Mouse (Mus musculus): ENCODE data around the gene Erich2.

DNA sequence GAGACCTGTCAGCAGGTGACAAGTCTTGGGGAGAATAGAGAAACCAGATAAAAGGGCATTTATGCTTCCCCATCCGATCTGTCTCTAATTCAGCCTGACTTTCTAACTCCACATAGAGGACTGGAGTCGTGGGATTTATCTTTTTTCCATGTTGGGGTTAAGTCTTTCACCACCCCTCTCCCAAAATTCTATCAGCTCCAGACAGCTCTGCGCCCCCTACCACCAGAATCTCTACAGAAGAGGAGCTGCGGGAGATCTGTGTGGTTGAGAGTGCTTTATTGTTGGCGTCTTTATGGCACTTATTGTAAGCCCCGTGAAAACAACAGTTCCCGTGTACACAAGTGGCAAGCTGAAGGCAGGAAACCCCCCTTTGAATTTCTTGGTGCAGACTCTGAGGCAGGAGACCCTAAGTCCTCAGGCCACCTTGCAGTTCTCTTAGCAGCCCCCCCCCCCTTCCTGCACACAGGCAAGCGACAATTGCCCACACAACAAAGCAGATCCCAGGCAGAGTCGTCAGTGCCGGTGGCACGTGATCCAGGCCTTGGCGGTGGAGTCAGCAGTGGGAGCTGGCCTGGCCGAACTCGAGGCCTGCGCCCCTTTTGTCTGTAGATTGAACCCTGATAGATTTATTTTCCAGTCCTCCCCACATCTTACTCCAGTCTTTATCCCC lies 56.2 kb downstream of the Erich2 start:
- no peak for TF ChIP-seq GATA1 (IDR thresholded peaks at IDR 0.05; ENCODE audit: borderline replicate concordance, low read length)
- TF ChIP-seq FLI1 (IDR thresholded peaks at IDR 0.05; ENCODE audit: low read length) = no peak
